Mouse (Mus musculus) myocyte (in vitro differentiated cells): ENCODE measurements at regions not wholly inside any gene's neighbourhood (a gene's known extent, or its start where the extent isn't known, plus 50 kb on each side); places are given as distances from the start of the nearest gene placed in this dataset.

Experiments
- H3K27me3 ChIP-seq: one replicate; pipeline ENCODE4 v1.6.1; 2011; ENCODE audit not compliant: control insufficient read depth, insufficient read depth, insufficient read length
- H3K36me3 ChIP-seq: one replicate; pipeline ENCODE4 v1.6.1; 2011; ENCODE audit not compliant: control insufficient read depth, insufficient read depth
- H3K4me2 ChIP-seq: one replicate; pipeline ENCODE4 v1.6.1; 2011; ENCODE audit warnings: low read depth, control low read depth
- H3K4me3 ChIP-seq: one replicate; pipeline ENCODE4 v1.5.1; 2011; ENCODE audit warnings: mild to moderate bottlenecking, control low read depth, moderate library complexity
- H3K79me2 ChIP-seq: one replicate; pipeline ENCODE4 v1.6.1; 2011; ENCODE audit not compliant: control insufficient read depth, insufficient read depth
- H3ac ChIP-seq: one replicate; pipeline ENCODE4 v1.6.1; 2011; ENCODE audit not compliant: control insufficient read depth, insufficient read length
- CEBPB ChIP-seq: IDR thresholded peaks from 2 replicates; pipeline ENCODE4 v1.6.1; 2011; ENCODE audit warnings: mild to moderate bottlenecking, moderate library complexity; ENCODE audit not compliant: poor library complexity, insufficient read depth, severe bottlenecking
- E2F4 ChIP-seq: IDR thresholded peaks from one replicate; pipeline ENCODE4 v1.6.1; 2011; ENCODE audit warnings: mild to moderate bottlenecking, control low read depth, moderate library complexity; ENCODE audit not compliant: insufficient read depth
- MAX ChIP-seq: IDR thresholded peaks from one replicate; pipeline ENCODE4 v1.6.1; 2011; ENCODE audit warnings: low read depth, mild to moderate bottlenecking, control low read depth
- MYOD1 ChIP-seq, 3 experiments: IDR thresholded peaks; one replicate each; pipeline ENCODE4 v1.6.1; 2011; ENCODE audit warnings: control low read depth in 2 of 3, low read depth in 2 of 3, mild to moderate bottlenecking in 2 of 3, moderate library complexity in 1 of 3; ENCODE audit not compliant: insufficient read length in 2 of 3, control insufficient read depth in 1 of 3
- MYOG ChIP-seq, 3 experiments: IDR thresholded peaks; one replicate each; pipeline ENCODE4 v1.6.1; 2011; ENCODE audit warnings: control low read depth in 2 of 3, low read depth in 2 of 3, mild to moderate bottlenecking in 2 of 3; ENCODE audit not compliant: insufficient read length in 2 of 3, control insufficient read depth in 1 of 3, insufficient read depth in 1 of 3
- POLR2A ChIP-seq: IDR thresholded peaks from one replicate; pipeline ENCODE4 v1.6.1; 2011; ENCODE audit warnings: low read depth, mild to moderate bottlenecking, control low read depth, moderate library complexity; ENCODE audit not compliant: insufficient read length
- POLR2AphosphoS2 ChIP-seq: IDR thresholded peaks from one replicate; pipeline ENCODE4 v1.6.1; 2011; ENCODE audit warnings: low read depth, control low read depth; ENCODE audit not compliant: insufficient read length
- REST ChIP-seq: IDR thresholded peaks from one replicate; pipeline ENCODE4 v1.6.1; 2011; ENCODE audit warnings: mild to moderate bottlenecking, control low read depth, moderate library complexity; ENCODE audit not compliant: insufficient read depth, insufficient read length
- SRF ChIP-seq: IDR thresholded peaks from one replicate; pipeline ENCODE4 v1.6.1; 2011; ENCODE audit warnings: low read depth; ENCODE audit not compliant: control insufficient read depth, insufficient read length
- TCF12 ChIP-seq: IDR thresholded peaks from one replicate; pipeline ENCODE4 v1.6.1; 2011; ENCODE audit warnings: mild to moderate bottlenecking, control low read depth; ENCODE audit not compliant: poor library complexity, insufficient read depth, severe bottlenecking
- TCF3 ChIP-seq: IDR thresholded peaks from one replicate; pipeline ENCODE4 v1.6.1; 2011; ENCODE audit warnings: low read depth, control low read depth; ENCODE audit not compliant: insufficient read length
- USF1 ChIP-seq: IDR thresholded peaks from one replicate; pipeline ENCODE4 v1.6.1; 2011; ENCODE audit warnings: low read depth, mild to moderate bottlenecking, control low read depth, moderate library complexity

DNA sequence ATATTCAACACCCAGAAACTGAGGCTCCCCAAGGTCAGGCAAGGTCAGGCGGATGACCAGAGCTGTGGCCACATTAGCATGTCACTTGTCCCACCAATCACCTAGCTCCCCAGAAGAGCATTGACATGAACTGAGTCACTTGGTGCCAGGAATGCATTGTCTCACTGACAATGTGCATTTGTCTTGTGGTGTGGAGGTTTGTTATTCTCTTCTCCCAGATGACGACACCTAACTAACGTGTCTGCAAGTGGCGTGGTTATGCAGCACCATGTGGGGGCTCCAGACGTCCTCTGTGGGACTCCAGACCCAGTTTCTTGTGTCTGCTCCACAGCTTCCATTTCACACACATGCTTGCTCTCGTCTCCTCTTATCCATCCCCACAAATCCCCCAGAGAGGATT, 82.1 kb upstream of the Nectin1 start:
- H3K36me3 ChIP-seq: no peaks in the 10 kb centered on the region
- H3K4me2 ChIP-seq: no peak overlapping the region
- H3K79me2 ChIP-seq: no peaks in the 10 kb centered on the region
- no peaks in the 10 kb centered on the region for H3K27me3 ChIP-seq
- no peak overlapping the region for H3ac ChIP-seq
- no peak overlapping the region for H3K4me3 ChIP-seq
- TF ChIP-seq MAX (no peak), TCF3 (no peak), TCF12 (no peak), POLR2AphosphoS2 (no peak), SRF (no peak), CEBPB (no peak), MYOG (IDR thresholded peaks at IDR 0.05; ENCODE audit: control insufficient read depth in 1 of 3, insufficient read depth in 1 of 3, insufficient read length in 2 of 3, low read depth in 2 of 3) (no peak), USF1 (no peak), POLR2A (no peak), REST (no peak), MYOD1 (IDR thresholded peaks at IDR 0.05; ENCODE audit: control insufficient read depth in 1 of 3, insufficient read length in 2 of 3, low read depth in 2 of 3) (no peak)

DNA sequence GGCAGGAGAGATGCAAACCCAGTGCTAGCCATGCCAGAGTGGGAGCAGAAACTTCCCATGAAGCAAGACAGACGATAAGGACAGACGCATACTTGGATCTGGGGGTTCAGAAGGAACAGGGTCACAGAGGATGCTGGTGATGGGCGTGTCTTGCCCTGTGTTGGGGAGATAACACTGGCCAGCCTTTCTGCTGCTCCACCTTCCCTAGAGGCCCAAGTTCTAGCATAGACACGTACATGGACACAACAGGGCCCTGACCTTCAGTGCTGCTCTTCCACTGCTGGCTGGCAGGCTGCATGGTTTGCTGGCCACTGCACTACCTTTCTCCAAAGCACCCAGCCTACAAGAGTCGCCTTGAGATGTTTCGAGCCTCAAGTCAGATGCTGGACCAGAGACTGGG, 76.4 kb upstream of the Nectin1 start:
- Histone ChIP-seq H3K36me3 (no peaks in the 10 kb centered on the region), H3ac (no peak overlapping the region), H3K4me3 (no peak overlapping the region), H3K79me2 (no peaks in the 10 kb centered on the region), H3K4me2 (no peak overlapping the region), H3K27me3 (no peaks in the 10 kb centered on the region)
- TF ChIP-seq USF1 (no peak), POLR2A (no peak), MAX (no peak)

DNA sequence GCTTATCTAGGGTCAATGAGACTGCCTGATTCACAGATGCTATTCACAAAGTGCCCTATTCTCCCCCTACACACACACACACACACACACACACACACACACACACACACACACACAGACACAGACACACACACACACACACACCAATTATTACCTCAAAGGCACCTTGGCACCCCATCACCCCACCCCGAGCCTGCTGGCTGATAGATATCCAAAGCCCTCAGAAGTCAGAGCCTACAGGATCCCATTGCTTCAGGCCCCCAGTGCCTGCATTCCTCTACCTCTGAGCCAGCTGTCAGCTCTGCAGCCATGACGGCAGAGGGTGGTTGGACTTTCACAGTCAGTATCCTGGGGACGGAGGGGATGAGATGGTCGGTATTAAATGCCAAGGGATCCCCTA, 75.8 kb upstream of the Nectin1 start:
- Histone ChIP-seq H3K4me3 (no peak overlapping the region), H3K36me3 (no peaks in the 10 kb centered on the region), H3K4me2 (no peak overlapping the region), H3ac (no peak overlapping the region), H3K27me3 (no peaks in the 10 kb centered on the region), H3K79me2 (no peaks in the 10 kb centered on the region)
- TF ChIP-seq TCF3 (no peak), TCF12 (no peak), POLR2A (no peak), MYOD1 (IDR thresholded peaks at IDR 0.05; ENCODE audit: control insufficient read depth in 1 of 3, insufficient read length in 2 of 3, low read depth in 2 of 3) (no peak), POLR2AphosphoS2 (no peak), SRF (no peak), USF1 (no peak), MYOG (IDR thresholded peaks at IDR 0.05; ENCODE audit: control insufficient read depth in 1 of 3, insufficient read depth in 1 of 3, insufficient read length in 2 of 3, low read depth in 2 of 3) (no peak), CEBPB (no peak), E2F4 (no peak), REST (no peak), MAX (no peak)

DNA sequence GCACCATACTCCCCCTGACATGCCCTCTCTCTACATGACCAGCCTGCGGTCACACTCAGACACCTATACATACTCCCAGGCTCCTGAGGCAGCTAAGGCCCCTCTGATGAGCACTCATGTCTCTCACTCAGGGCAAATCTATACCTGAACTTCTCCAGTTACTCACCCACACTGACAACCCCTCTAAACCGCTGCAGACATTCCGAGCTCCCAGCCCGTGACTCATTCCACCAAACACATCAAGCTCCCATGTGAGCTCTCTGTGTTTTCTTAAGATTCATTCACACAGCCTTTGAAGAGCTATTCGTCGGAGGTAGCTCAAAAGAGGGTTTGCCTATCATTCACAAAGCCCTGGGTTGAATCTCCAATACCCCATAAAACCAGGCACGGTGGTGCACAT, 75.1 kb upstream of the Nectin1 start:
- Histone ChIP-seq H3ac (no peak overlapping the region), H3K4me2 (peak overlapping the region; percentile 49), H3K36me3 (no peaks in the 10 kb centered on the region)

DNA sequence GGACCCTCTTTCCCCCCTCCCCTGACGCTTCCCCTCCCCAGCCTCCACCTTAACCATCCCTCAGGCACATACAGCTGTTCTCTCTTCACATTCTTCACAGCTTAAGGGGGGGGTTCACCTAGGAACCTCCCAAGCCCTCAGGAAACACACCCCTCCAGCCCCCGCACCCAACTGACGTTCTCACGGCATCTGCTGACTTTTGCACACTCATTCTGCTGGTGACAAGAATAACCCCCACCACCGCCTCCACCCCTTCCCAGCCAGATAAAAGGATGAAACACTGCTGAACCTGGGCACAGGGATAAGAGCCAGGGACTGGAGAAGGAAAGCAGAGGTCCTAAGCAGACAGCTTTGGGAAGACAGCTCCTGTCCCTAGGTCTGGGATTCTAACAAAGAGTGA, 73.2 kb upstream of the Nectin1 start:
- H3K4me3 ChIP-seq: no peak overlapping the region
- H3ac ChIP-seq: no peak overlapping the region
- TF ChIP-seq MYOG (IDR thresholded peaks at IDR 0.05; ENCODE audit: control insufficient read depth in 1 of 3, insufficient read depth in 1 of 3, insufficient read length in 2 of 3, low read depth in 2 of 3): no peak
- TF ChIP-seq MYOD1 (IDR thresholded peaks at IDR 0.05; ENCODE audit: control insufficient read depth in 1 of 3, insufficient read length in 2 of 3, low read depth in 2 of 3): no peak
- TF ChIP-seq SRF: no peak
- TF ChIP-seq TCF3: no peak
- no peak for TF ChIP-seq CEBPB
- TF ChIP-seq REST: no peak
- no peak for TF ChIP-seq MAX
- no peak for TF ChIP-seq POLR2AphosphoS2
- no peak for TF ChIP-seq E2F4
- TF ChIP-seq TCF12: no peak
- no peak for TF ChIP-seq POLR2A
- no peak for TF ChIP-seq USF1
- H3K27me3 ChIP-seq: no peaks in the 10 kb centered on the region
- no peaks in the 10 kb centered on the region for H3K79me2 ChIP-seq
- H3K4me2 ChIP-seq: no peak overlapping the region
- no peaks in the 10 kb centered on the region for H3K36me3 ChIP-seq

More for the DNA sequence above, 75.1 kb upstream of the Nectin1 start:
- Histone ChIP-seq H3K79me2 (no peaks in the 10 kb centered on the region), H3K4me3 (no peak overlapping the region), H3K27me3 (no peaks in the 10 kb centered on the region)
- no peak for TF ChIP-seq MYOG (IDR thresholded peaks at IDR 0.05; ENCODE audit: control insufficient read depth in 1 of 3, insufficient read depth in 1 of 3, insufficient read length in 2 of 3, low read depth in 2 of 3)
- no peak for TF ChIP-seq USF1
- TF ChIP-seq MAX: no peak
- no peak for TF ChIP-seq E2F4
- TF ChIP-seq POLR2A: no peak
- no peak for TF ChIP-seq SRF
- no peak for TF ChIP-seq TCF12
- TF ChIP-seq POLR2AphosphoS2: no peak
- TF ChIP-seq MYOD1 (IDR thresholded peaks at IDR 0.05; ENCODE audit: control insufficient read depth in 1 of 3, insufficient read length in 2 of 3, low read depth in 2 of 3): no peak
- no peak for TF ChIP-seq TCF3
- TF ChIP-seq CEBPB: no peak
- no peak for TF ChIP-seq REST
